Mouse (Mus musculus): ENCODE measurements around the gene Meox1.
A peak's percentile ranks its signal among the peaks of the same experiment; 100 is the strongest.

The Meox1 gene

DNA sequence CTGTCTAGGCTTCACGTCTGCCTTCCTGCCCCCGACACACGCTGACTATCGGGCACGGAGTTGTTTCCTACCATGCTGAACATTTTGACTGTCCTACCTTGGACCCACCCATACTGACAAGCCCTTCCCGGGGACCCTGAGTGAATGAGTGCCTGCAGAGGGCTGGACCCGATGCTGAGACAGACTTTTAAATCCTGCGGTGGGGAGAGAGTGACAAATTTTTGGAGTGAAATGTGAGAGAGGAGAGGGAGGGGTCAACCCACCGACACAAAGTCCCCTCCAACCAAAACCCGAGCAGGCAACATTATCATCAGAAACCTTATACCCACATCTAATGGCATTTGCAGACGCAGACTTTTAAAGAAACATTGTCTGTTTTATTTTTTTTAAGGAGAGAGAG is at the start of gene Meox1:
Gene Meox1, minus strand, starts transcription at position 171 of the 400 bp plus-strand sequence.
- peak; percentile 64 for DNase-seq (ENCODE audit: extremely low spot score)

DNA sequence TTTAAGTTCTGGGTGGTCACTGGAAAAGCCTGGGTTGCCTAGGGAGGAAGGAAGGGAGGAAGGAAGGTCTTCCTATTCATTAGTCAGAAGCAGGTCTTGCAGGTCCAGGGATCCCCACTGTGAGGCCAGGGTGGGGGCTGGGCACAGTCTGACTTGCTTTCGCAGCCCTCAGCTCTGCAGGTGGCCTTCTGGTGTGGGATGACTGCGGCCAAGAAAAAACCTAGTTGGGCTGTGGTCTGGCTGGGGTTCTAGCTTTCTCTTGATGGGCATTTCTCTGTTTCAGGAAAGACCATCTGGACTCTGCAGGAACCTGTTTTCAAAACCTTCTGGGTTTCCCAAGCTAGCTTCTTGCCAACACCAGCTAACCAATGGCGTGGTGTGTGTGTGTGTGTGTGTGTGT is 48.9 kb upstream of the Meox1 start:
- no peak for DNase-seq (ENCODE audit: extremely low spot score)

GRCm38 (mm10) chr11:101937108-101937507 is 42.9 kb upstream of the Meox1 start:
- peak; percentile 50 for DNase-seq (ENCODE audit: extremely low spot score)

DNA sequence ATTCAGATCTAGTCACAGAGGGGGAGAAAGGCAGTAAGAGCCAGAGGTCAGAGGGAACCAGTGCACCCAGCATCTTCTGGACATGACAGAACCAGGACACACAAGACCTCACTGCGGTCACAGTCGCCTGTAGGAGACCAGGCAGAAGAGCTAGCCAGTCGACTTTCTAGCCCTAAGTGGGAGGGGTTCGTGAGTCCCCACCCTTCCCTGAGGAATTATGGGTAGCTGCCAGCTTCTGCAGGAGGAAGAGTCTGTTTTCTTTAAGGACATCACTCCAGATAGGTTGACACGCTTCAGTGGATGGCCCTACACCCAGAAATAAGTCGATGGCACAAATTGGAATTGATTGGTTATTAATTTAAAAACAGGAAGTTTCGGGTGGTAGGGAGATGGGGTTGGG is 42.2 kb upstream of the Meox1 start:
- no peak for DNase-seq (ENCODE audit: extremely low spot score)

DNA sequence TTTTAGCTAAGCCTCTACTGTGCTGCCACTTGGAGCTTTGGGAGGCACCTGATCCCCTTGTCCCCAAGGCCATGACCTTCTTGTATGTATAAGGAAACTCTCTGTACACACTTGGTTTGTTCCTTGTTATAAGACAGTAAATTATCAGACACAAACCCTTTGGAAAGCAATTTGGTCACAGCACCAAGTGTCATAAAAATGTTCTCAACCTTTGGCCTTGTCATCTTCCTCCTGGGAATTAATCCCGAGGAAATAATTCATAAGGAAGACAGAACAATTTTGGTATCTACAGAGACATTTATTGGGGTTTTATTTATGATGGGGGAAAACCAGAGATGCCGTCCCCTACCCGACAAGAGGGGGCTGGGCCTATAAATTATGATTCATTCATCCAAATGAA is 41.6 kb upstream of the Meox1 start:
- DNase-seq (ENCODE audit: extremely low spot score): no peak

DNA sequence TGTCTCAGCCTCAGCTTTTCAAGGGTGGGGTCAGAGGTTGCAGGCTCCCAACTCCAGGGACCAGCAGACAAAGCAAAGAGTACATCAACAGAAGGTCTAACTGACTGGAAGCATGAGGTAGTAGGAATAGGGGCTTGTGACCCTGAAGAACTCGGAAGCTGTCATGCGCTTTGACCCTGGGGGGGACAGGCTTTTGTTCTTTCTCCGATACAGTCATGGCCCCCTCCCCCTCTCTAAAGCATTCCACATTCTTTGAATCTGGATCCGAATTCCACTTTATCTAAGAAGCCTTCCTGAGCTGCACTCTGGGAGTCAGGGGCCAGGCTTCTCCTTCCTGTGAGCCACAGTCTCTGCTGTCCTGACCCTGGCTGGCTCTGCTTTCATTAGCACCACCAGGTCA is 37.8 kb upstream of the Meox1 start:
- no peak for DNase-seq (ENCODE audit: extremely low spot score)

DNA sequence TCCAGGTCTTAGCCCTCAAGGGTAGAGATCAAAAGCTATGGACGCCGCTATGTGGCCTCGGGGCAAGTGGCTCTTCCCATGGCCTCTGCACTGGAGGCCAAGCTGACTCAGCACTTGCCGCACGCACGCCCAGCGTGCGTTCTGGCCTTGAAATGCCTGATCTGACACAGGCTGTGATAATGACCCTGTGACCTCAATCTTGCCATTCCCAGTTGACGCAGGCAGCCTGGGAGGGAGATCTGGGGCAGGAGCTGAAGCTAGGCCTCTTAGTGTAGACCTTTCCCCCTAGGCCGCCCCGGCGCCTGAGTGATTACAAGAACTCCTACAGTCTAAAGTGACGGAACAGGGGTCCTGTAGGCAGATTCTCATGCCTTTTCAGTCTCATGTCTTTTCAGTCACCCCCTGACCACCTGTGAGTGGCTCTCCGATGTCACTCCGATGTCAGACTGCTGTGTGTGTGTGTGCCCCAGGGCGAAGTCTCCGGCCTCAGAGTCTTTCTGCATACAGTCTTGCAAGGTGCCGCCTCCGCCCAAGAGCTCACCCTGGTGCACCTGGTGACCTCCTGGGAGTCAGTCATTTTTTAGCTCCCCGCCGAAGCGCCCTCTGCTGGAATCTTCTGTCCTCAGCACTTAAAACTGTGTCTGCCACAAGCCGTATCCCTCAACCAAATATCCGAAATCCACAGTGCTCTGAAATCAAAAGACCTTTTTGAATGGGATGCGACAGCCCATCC is 34.0 kb upstream of the Meox1 start:
- DNase-seq (ENCODE audit: extremely low spot score): peak; percentile 56

GRCm38 (mm10) chr11:101926951-101927589 is 32.9 kb upstream of the Meox1 start:
- no peak for DNase-seq (ENCODE audit: extremely low spot score)

DNA sequence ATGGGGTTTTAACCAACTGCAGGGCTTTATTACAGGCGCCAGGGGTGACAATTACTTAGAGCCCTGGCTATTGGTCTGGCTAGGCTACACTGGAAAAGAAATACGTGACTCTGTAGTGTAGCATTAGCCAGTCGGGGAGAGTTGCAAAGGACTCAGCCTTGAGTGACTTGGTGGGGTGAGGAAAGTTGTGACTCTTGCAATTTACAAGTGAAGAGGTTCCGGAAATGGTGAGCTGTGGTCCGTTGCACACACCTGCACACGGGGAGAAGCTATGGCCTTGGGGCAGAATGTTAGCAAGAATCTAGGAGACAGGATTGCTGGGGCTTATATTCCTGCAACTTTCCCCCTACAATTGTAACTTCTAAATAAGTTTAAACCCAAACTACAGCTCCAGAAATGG is 31.5 kb upstream of the Meox1 start:
- no peak for DNase-seq (ENCODE audit: extremely low spot score)

GRCm38 (mm10) chr11:101924441-101924976 is 30.3 kb upstream of the Meox1 start:
- no peak for DNase-seq (ENCODE audit: extremely low spot score)

GRCm38 (mm10) chr11:101923988-101924387 is 29.8 kb upstream of the Meox1 start:
- DNase-seq (ENCODE audit: extremely low spot score): no peak

DNA sequence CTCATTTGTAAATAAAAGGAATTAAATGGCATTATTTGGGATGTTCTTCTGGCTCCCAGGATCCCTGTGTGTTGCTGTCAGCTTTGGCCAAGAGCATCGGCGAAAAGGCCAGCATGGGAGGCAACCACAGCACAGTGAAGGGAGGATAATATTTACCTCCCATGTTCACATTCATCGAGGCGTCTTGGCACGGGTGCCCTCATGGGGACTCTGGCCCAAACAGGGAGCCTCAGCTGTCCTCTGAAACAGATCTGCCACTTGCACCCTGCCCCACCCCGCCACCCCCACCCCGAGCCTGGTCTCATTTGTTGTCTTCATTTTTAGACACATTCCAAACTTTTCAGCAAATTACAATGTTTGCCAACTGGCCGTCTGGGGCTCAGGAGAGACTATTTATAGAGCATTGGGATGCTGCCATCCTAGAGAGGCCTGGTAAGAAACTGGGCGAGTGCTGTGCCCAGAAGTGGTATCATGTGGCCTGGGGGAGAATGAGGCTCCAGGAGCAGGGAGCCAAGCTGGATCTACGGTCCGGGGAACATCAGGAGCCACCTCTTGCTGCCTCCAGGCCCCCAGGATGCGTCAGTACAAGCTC is 27.3 kb upstream of the Meox1 start:
- no peak for DNase-seq (ENCODE audit: extremely low spot score)

DNA sequence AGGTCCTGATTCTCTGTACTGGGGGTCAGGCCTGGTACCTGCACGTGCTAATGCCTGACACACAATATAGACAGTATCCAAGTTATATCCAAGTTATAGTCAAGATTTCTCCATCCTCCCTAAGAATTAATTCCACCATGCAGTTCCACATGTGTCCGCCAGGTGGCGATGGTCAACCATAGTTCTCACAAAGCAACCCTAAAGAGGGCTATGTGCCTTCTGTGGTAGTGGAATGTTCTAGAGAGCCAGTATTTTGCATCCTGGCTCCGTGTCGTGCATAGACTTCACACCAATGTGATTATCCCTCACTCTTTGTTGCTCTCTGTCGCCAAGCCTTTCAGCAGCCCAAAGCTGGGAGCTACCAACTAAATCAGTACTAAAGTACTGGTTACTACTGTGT is 25.5 kb upstream of the Meox1 start:
- DNase-seq (ENCODE audit: extremely low spot score): peak; percentile 79

DNA sequence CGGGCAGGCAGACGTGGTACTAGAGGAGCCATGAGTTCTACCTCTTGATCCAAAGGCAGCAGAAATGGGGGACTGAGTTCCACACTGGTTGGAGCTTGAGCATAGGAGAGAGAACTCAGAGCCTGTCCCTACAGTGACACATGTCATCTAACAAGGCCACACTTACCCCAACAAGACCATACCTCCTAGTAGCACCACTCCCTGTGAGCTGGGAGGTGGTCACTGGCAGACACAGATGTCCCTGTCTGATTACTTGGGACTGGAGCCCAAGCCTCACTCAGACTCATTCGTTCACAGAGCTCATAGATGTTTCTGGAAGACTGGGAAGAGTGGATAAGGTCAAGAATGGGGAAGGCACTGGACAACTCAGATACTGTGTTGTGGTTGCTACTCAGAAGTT is 24.4 kb upstream of the Meox1 start:
- no peak for DNase-seq (ENCODE audit: extremely low spot score)

DNA sequence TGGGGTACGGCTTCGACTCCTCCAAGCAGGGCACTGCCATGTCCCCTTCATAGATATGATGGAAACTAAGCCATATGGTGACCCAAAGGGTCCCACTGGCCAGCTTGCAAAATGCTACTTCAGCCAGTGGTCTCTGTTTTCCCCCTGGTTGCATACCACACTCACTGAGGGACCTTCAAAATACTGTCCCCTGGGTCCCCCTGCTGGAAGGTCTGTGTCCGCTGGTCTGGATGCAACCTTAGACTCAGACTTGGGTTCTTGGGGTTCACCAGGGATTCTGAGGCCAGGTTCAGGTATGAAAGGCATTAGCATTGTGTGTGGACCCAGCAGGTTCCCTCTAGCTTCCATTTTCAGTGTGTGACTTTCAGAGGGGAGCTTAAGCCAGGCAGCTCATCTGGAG is 22.6 kb upstream of the Meox1 start:
- DNase-seq (ENCODE audit: extremely low spot score): no peak

DNA sequence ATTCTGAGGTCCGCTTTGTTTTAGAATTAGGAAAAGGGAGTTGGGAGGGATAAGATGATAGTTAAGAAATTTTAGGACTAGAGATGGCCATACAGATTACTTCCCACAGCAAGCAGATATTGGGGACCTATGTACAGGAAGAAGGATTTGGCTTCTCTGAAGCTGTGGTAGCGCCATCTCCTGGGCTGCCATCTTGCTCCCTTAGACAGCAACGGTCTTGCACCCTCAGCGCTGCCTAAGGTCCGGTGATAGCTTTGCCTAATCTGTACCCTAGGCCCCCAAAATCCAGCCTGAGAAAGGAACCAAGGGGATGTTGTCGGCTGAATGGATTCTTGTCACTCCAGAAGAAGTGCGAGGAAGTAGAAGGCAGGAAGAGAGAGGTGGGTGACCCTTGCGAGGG is 19.4 kb upstream of the Meox1 start:
- DNase-seq (ENCODE audit: extremely low spot score): no peak

- no peak for DNase-seq (ENCODE audit: extremely low spot score)
Measured at GRCm38 (mm10) chr11:101911855-101912579, 17.8 kb upstream of the Meox1 start.

DNA sequence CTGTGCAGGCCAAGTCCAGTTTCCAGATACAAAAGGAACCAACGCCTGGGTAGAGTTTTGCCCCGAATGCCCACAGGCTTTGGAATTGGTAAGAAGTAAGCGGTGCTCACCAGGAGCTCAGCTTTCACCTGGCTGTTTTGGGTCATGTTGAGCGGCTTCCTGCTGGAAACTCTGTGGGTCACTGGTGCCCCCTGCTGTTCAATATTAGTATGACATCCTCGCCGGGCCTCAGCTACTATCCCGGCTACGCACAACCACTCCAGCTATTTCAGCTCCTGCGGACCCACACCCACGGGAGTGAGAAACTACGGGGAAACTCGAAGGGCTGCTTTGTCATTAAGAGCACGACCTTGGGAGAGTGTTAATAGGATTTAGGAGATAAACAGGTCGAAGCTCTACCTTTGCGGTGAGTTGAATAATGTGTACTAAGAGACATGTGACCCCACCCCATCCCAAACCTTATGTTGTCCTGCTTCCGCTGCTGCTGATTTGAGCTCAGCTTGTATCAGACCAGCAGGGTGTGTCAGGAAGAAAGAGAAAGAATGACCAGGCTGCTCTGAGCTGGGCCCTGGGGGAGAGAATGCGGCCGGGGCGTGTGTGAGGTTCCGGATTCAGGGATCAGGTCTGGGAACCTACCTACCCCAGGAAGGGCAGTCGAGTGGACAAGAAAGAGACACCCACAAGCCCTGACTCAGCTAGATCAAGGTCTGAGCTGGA is 16.2 kb upstream of the Meox1 start:
- DNase-seq (ENCODE audit: extremely low spot score): peak; percentile 86

GRCm38 (mm10) chr11:101908777-101909176 is 14.6 kb upstream of the Meox1 start:
- no peak for DNase-seq (ENCODE audit: extremely low spot score)

DNA sequence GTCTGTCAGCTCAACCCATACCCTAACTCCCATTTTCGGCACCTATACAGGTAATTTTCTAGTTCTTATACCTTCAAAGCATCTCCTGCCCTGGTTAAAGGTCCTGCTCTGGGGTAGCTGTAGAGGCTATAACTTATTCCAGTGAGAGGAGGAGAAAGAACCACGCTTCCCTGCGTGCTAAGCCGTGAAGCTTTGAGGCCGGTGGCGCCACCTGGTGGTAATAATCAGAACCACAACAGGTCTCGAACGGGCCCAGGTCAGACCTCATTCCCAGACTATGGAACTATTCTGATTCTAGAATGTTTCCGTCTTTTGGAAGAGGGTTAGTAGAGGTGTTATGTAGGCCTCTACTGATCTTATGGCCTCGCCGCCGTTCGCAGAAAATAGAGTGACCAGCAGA is 10.9 kb upstream of the Meox1 start:
- DNase-seq (ENCODE audit: extremely low spot score): peak; percentile 79

DNA sequence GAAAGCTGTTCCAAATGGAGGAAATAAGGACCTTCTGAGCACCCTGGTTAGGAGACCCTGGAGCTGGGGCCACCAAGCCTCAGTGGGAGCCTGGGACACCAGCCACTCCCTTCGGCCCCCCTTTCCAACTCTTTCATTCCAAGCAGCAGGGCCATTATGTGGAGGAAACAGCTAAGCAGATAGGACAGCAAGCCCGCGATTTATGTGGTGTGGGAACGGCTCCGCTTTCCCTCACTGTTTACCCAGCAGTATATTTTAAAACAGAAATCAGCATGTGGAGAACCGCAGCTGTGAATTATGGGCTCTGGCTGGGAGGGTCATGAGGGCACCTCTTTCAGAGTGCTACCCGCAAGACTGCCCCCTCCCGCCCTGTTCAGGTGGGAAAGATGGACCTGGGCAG is 7.1 kb upstream of the Meox1 start:
- DNase-seq (ENCODE audit: extremely low spot score): no peak

GRCm38 (mm10) chr11:101898328-101898727 is 4.2 kb upstream of the Meox1 start:
- no peak for DNase-seq (ENCODE audit: extremely low spot score)

Data from embryo, embryonic 9.5 days (tissue).